Mouse (Mus musculus) testis, postnatal 10 days (tissue): Measurements from ENCODE around the gene Usp24.
"Not testable (repeated sequence)": the region's sequence is repeated elsewhere in the genome, so short reads cannot be mapped to it uniquely, and the experiment has no call there.

Source experiments
- DNase-seq: peaks from one replicate; pipeline ENCODE4 v3.0.0; 2021; ENCODE audit warnings: low spot score

Gene Usp24

DNA sequence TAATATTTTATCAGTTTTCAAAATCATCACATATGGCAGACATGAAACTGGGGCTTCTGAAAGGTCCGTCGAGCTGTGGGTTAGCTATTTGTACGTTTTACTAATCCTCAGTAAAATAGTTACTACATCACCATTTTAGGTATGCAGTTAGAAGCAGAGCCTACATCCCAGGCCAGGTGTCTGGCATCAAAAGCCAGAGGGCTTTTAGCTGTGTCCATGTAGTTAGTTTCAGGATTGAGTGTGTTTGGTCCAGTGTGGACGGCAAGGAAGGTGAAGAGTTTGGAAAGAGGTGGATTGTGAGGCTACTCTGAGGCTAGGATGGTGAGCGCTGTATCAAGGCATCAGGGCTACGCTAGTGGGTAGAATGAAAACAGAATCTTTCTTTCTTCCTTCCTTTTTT, 3.0 kb downstream of the Usp24 start:
- DNase-seq, result no peak

DNA sequence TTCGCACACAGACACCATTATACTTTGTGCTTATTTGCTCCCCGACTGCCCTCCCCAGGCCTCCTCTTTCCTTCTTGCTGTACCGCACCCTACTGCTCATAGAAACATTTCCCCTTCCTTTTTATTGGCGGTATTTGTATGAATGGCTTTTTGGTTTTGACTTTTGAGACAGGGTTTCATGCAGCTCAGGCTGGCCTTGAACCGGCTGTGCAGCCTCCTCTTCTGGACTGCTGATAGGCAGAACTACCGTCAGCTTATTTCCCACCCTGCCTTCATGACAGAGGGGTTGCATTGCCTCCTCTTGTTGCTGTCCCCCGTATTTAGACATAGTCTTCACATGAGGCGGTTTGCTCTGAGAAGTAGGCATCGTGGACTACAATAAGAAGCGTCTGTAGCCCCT, 6.8 kb downstream of the Usp24 start:
- no peak for DNase-seq

DNA sequence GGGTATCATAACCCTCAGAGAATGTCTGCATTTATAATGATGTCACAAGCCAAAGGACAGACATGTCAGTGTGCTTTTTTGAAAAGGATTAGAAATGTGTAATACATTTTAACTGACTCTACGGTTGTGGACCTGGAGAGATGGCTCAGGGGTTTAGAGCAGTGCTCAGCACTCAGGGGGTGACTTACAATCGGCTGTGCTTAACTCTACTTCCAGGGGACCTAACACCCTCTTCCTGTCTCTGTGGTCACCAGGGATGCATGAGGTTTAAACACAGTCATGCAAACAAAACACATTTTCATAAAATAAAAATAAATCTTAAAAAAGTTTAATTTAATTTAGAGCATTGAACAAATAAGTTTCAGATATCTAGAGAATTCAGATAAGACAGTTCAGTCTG, 7.3 kb downstream of the Usp24 start:
- no peak for DNase-seq

DNA sequence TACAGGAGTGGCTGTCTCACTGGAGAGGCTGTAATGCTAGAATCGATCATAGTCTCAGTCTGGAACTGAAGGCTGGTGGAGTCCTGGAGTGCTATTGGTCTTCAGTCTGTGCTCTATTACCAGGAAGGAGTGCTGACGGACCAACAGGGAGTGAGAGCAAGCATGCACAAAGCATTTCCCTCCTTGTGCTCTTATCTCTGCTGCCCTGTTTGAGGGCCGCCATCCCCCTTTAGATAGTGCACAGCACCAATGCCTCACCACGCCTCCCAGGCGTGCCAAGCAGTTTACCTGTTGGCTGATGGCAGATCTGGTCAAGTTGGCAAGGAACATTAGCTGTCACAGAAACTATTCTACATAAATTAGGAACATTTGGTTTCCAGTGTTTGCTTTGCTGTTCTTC, 11.4 kb downstream of the Usp24 start:
- no peak for DNase-seq

DNA sequence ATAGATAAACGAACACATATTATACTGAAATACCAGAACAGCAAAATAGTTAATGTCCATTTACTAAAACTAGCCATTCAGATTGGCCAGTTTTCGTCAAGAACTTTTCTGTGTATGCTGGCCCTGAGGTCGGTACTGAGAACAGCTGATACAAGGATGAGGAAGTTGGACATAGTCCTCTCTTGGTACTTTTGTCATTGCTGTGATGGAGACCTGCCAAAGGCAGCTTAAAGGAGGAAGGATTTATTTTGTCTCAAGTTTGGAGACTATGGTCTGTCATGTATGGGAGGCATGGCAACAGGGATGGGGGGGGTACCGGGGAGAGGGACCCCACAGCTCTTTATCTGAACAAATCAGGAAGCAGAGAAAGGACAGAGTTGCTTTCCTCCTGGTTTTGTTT, 12.7 kb downstream of the Usp24 start:
- DNase-seq, result no peak

DNA sequence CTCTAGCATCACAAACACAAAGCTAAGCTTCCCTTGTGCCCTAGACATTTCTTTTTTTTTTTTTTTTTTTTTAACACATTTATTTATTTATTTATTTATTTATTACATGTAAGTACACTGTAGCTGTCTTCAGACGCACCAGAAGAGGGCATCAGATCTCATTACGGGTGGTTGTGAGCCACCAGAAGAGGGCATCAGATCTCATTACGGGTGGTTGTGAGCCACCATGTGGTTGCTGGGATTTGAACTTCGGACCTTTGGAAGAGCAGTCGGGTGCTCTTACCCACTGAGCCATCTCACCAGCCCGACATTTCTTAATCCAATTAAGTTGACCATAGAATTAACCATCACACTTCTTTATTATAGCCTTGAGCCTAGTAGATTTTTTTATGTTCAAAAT, 13.2 kb downstream of the Usp24 start:
- DNase-seq, result not testable (repeated sequence)

DNA sequence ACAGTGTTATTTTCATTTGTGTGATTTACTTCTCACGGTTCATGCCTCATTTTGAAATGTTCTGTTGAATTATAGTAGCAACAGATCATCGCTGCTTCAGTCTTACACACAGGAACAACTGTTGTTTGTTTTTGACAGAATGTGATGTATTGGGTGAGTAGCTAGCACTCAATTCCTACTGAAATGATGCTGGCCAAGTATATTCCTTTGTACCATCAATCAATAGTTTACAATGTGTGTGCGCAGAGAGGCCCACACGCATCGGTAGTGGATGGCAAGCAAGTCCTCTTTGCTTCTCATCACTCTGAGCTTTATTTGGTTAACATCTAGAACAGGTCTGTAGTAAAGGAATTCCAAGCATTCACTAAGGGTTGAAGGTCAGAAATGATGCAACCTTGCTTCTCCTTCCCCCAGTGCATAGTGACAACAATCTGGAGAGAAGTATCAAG, 14.4 kb downstream of the Usp24 start:
- DNase-seq, result no peak

DNA sequence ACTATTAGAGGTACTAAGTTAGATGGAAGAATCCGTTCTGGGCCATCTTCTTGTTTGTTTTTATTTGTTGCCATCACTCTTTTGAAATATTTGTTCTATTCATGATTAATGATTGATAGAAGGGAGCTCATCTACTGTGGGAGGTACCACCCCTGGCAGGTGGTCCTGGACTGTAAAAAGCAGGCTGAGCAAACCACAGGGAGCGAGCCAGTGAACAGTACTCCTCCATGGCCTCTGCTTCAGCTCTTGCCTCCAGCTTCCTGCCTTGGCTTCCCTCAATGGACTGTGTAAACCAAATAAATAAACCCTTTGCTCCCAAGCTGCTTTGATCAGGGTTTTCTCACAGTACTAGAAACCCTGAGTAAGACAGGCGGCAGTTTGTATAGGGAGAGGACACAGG, 17.1 kb downstream of the Usp24 start:
- no peak for DNase-seq

DNA sequence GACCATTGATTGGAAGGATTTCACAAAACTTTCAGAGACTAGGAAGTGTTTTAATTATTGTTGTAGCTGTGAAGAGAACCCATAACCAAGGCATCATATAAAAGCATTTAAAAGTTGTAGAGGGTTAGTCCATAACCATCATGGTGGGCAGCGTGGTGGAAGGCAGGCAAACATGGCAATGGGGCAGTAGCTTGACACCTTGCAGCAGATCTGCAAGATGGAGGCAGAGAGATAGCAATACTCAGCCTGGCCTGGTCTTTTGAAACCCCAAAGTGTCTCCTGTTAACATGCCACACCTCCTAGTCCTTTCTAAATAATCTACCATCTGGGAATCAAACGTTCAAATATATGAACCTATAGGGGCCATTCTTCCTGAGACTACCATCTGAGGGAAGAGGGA, 17.6 kb downstream of the Usp24 start:
- DNase-seq, result no peak

DNA sequence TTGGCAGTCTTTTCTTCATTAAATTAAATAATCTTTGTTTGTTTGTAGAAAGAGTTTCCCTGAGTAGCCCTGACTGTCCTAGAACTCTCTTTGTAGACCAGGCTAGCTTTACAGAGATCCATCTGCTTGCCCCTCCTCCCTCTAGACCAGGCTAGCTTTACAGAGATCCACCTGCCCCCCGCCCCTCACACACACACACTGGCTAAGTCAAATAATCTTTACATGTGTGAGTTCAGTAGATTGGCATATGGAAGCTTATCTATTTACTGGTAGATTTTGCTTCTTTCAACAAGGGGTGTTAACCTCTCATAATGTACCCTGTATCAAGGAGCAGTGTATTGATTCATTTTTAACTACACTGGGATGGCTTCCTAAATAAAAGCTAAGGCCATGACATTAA, 19.8 kb downstream of the Usp24 start:
- no peak for DNase-seq

DNA sequence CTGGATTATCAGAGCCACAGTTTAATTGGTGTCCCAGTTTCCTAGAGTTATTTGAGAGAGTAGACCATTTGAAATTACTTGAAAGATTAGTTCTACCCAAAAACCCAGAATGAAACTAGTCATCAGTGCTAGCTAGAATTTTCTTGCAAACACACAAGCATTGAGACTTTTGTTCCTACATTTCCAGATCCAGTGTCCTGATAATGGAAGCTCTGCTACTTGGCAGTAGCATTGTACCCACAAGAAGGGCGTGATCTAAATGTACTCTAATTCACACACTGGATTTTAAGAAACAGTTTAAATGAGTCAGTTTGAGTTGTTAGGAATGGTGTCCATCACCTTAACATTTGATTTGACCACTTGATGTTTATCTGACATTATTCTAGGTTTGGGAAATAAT, 31.7 kb downstream of the Usp24 start:
- no peak for DNase-seq

DNA sequence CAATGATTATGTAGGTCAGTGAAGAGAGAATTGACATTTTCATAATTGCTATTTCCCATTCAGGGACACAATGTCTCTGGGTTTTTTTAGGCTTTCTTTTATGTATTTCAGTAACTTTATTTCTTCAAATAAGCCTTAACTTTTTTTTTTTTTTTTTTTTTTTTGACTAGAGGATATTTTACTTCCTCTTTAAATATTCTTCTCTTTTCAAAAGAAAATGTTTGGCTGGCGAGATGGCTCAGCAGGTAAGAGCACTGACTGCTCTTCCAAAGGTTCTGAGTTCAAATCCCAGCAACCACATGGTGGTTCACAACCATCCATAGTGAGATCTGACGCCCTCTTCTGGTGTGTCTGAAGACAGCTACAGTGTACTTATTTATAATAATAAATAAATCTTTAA, 39.0 kb downstream of the Usp24 start:
- DNase-seq, result not testable (repeated sequence)

DNA sequence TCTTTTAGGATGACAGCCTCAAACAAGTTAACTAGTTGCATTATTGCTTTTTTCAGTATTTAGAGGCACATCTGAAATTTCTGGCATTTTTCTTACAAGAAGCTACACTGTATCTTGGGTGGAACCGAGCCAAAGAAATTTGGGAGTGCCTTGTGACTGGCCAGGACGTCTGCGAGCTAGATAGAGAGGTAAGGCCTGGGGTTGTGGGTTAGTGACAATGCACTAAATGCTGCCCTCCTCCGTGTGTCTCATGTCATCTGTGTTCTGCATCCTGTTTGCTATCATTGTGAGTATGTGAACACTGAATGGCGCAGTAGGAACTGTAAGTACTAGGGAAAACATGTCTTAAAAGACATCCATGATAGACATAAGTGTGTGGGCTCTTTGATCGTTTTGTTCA, 54.0 kb downstream of the Usp24 start:
- DNase-seq, result no peak

DNA sequence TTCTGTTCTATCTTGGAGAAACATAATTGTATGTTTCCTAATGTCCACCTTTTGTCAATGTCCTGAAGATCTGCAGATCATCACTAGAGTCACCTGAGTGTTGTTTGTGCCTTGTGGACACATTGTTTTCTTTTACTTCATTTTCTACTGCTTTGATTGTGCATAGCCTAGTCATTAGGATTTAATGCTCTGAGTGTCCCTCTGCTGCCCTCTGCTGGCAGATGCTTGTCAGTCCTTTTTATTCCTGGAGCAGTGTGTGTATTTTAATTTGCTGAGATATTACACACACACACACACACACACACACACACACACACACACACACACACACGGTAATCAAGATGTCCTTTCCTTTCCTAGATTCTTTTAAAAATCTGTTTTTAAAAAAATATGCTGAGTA, 59.8 kb downstream of the Usp24 start:
- DNase-seq, result peak; percentile 90

DNA sequence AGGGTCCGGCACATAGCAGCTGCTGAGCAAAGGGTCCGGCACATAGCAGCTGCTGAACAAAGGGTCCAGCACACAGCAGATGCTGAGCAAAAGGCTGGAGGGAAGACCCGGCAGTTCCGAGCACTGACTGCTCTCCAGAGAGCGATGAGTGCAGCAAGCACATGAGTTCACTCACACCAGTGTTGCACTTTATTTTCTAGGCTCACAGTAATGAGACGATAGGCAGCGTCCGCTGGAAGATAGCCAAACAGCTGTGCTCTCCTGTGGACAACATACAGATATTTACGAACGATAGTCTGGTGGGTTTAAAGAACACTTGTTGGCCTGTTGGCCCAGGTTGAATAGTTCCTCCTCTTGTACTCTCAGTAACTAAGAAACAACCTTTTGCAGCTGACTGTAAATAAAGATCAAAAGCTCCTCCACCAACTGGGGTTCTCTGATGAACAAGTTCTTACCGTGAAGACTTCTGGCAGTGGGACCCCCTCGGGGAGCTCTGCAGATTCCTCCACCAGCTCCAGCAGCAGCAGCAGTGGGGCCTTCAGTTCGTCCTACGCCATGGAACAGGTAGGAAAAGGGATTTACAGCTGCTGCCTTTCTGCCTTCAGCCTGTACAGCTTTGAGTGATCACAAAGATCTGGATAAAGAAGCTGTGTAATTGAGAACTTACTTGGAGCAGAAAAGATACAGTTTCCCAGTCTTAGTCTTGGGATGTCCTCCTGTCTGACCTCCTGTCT, 63.0 kb downstream of the Usp24 start:
- DNase-seq, result no peak

DNA sequence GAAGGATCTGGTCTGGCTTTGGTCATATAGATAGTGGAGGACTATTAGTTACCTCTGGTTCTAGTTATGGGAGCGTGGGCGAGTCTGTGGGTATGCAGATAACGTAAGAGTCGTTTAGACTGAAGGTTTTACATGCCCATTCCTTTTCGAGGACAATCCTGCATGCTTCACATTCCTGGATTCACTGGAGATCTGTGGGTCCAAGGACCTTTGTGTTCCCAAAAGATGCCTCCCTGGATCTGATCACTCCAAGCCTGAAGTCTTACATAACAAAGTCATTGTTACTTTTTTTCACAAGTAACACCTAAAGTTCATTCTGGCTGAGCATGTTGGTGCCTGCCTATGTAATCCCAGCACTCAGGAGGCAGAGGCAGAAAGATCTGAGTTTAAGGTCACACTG, 65.1 kb downstream of the Usp24 start:
- no peak for DNase-seq

DNA sequence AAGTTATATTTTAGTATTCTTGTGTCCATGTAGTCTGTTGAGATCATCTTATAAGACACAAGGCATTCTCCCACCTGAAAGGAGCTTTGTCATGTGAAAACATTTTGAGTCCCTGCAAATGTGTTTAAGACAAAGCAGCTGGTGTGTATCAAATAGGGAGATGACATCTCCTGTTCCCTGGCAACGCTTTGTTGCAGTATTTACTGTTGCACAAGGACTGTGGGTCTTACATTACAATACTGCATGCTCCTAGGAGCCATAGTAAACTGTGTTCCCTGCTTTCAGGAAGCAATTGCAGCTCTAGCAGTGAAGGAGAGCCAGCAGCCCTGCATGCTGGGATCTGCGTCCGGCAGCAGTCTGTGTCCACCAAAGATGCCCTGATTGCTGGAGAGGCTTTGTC, 73.9 kb downstream of the Usp24 start:
- DNase-seq, result no peak

DNA sequence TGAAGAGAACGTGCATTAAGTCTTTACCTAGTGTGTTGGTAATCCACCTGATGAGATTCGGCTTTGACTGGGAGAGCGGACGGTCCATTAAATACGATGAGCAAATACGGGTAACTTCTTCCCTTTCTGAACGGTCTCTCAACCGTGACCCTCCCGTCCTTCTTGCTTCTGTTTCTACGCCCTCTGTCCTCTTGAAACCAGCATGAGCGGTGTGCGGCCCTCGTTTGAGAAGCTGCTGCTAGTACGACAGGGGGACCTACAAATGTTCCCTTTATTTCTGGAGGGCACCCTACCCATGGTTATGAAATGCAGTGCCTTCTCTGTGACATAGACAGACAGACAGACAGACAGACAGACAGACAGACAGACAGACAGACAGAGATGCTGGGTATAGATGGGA, 93.6 kb downstream of the Usp24 start:
- DNase-seq, result no peak

DNA sequence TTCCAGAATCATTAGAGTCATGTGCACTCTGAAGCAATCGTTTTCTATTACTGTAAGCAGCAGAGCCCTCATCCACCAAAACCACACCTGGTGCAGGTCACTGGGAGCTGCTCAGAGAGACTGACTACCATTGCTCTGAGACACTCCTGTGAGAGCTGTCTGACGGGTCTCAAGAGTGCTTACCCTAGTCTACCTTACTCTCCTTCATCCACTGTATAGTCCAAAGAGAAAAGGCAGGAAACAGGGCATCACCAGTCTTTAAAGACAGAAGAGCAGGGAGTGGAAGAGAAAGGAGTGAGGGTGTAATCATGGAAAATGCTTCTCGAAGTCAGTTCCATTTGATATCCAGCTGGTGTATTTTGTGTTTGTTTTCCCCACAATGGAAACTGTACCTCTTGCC, 103.2 kb downstream of the Usp24 start:
- no peak for DNase-seq

DNA sequence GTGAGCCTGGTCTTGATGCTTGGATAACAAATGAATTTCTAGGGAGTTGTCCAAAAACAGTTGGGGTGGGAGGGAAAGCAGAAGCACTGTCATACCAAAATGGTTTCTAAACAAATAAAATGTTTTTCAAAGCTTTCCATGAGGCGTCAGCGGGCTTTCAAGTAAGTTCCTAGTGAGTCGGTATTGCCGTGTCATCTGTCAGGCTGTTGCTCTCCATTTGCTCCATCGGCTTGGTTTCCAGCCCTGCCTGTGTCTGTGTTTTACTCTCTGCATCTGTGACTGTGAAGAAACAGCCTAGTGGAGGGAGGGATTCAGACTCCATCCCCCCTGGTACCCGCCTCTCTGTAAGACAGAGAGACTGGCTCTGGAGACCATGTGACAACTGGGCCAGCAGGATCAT, 103.8 kb downstream of the Usp24 start:
- no peak for DNase-seq

DNA sequence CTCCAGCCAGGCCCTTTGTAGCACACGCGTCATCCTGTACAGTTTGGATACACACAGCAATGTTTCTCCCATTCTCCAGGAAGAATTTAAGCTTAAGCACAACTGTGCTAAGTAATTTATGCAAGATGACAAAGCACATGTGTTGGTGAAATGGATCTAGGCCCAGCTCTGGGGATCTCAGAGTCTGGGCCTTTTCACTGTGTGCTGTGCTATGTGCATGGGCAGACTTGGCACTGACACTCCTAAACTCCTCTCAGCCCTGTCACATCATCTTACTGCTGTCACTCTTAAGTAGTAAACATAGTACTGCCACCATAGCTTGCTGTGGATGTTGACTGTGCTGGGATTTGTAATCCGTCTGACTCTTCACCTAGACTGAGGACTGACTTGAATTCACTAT, 106.6 kb downstream of the Usp24 start:
- DNase-seq, result no peak

DNA sequence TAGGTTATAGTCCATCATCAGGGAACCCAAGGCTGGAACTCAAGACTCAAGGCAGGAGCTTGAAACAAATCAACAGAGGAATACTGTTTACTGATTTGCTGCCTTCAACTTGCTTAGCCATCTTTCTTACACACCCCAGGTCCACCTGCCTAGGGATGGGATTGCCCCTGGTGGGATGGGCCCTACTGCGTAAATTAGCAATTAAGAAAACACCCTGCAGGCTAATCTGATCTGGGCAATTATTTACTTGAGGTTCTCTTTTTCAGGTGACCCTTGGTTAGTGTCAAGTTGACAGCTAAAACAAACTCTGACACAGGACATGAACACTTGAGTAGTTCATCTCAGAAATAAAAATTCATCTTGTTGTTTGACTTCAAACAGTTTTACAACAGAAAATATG, 108.5 kb downstream of the Usp24 start:
- DNase-seq, result no peak

DNA sequence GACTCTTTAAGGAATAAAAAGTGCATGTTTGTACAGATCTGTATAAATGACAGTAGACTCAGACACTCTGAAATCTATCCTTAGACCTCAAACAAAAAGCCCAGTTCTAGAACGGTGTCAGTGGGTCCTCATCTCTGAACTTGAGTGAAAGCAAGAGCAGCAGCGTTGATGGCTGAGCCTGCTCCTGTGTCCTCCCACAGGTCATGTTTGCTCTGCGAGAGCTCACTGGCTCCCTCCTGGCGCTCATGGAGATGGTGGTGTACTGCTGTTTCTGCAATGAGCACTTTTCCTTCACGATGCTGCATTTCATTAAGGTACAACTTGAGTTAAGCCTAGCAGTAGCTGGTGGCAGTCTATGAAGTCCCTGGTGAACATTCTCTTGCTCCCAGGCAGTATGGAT, 110.3 kb downstream of the Usp24 start:
- no peak for DNase-seq

DNA sequence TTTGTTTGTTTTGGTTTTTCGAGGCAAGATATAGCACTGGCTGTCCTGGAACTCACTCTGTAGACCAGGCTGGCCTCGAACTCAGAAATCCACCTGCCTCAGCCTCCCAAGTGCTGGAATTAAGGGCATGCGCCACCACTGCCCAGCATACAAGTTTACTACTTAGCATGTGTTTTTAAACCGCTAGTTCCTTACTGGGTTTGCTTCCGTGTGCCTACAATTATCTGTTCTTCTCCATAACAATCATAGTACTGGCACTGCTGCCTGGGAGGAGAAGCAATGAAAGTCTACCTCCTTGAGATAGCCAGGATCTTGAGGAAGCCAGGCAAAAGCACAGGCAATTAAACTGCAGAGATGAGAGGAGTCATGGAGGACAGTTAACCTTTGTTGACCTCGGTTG, 112.6 kb downstream of the Usp24 start:
- DNase-seq, result no peak

DNA sequence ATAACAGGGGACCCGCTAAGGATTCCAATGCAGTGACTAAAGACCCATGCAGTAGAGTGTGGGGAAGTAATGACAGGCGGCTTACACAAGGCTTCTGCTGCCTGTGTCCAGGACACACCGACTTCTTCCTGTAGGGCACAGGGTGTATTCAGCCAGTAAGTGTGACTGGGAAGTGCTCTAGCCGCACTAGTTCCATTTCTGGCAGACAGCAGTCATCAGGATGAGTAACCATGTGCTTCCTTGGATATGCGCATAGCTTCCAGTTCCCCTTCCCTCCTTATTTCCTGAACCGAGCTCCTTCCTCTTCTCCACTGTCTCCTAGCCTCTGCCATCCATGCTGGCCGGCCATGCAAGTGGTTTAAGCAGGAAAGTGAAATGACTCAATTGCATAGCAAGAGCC, 113.1 kb downstream of the Usp24 start:
- no peak for DNase-seq
